Mouse (Mus musculus): ENCODE data around the gene Thap3. TPM values are rescaled to one million over a fixed set of nuclear protein-coding genes. Genes with fewer than 3 reads are reported as not detected.

Gene Thap3
- polyA plus RNA-seq, 1 experiment from 2014 or later: 31.2 TPM

GRCm38 (mm10) chr4:152027524-152027923, 38.7 kb upstream of the Thap3 start, which contains the start of gene Zbtb48:
Gene Zbtb48, minus strand, starts transcription at chr4:152027671.
- under 1% methylated on average over 35 of the region's 35 CpGs for WGBS
- peak within 1 kb of the TSS; percentile 73 for H3K4me3 ChIP-seq (ENCODE audit: low read depth, low read length)
- ATAC-seq (ENCODE audit: insufficient read depth): peak; percentile 98
- H3K9ac ChIP-seq: peak within 1 kb of the TSS; percentile 68
- no peaks in the 10 kb centered on the region for H3K9me3 ChIP-seq (ENCODE audit: low read depth, low read length)
- peaks cover 14% of the 10 kb centered on the region for H3K4me1 ChIP-seq (ENCODE audit: insufficient read depth)
- DNase-seq: peak; percentile 99
- peak within 1 kb of the TSS; percentile 98 for H3K4me2 ChIP-seq
- H3K27ac ChIP-seq (ENCODE audit: low read depth): peak within 1 kb of the TSS; percentile 54; the same call in 1 of the 2 replicates
- no peaks in the 10 kb centered on the region for H3K27me3 ChIP-seq (ENCODE audit: insufficient read depth, low read length)
- peaks cover 23% of the 10 kb centered on the region for H3K36me3 ChIP-seq (ENCODE audit: insufficient read depth)
- no peak for TF ChIP-seq CTCF (IDR thresholded peaks at IDR 0.05; ENCODE audit: low read depth)

DNA sequence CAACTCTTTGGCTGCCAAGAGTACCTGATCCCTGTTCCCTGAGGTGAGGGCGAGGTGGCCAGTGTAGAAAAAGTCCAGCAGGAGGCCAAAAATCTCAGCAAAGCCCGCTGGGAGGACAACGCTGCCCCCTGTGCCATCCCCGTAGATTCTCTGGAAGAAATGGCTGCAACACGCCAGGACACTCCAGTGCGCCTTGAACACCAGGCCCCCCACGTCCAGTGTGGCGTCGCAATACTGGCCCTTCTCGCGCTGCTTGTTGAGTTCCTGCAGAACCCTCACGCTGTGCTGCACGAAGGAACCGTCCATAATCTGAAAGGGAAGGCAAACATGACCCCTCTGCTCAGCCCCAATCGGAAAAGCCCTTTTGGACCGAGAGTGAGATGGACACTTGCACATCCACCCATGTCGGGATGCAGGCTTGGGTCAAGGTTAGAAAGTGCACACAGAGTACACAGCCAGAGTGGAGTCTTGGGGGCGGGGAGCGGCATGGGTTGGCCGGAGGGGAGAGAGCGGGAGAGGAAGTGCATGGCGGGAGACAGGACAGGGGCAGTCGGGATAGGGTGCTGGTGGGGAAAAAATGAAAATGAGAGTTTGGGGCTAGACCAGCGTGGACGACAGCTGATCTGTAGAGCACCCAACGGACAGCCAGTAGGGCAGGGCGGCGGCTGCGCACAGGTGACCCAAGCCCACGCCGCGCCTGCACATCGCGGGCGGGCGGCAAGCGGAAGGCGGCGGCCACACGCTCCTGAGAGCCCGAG, 38.1 kb upstream of the Thap3 start:
- H3K27me3 ChIP-seq (ENCODE audit: insufficient read depth, low read length): no peaks in the 10 kb centered on the region
- peak; percentile 34 for DNase-seq
- peak overlapping the region; percentile 73 for H3K4me3 ChIP-seq (ENCODE audit: low read depth, low read length)
- peaks cover 14% of the 10 kb centered on the region for H3K4me1 ChIP-seq (ENCODE audit: insufficient read depth)
- H3K36me3 ChIP-seq (ENCODE audit: insufficient read depth): peaks cover 29% of the 10 kb centered on the region
- H3K27ac ChIP-seq (ENCODE audit: low read depth): peak overlapping the region; percentile 54; the same call in 1 of the 2 replicates
- no peaks in the 10 kb centered on the region for H3K9me3 ChIP-seq (ENCODE audit: low read depth, low read length)
- peak overlapping the region; percentile 98 for H3K4me2 ChIP-seq
- H3K9ac ChIP-seq: peak overlapping the region; percentile 68
- TF ChIP-seq CTCF (IDR thresholded peaks at IDR 0.05; ENCODE audit: low read depth): peak; percentile 12; the same call in 1 of the 2 replicates
- 1% methylated on average over 39 of the region's 41 CpGs for WGBS
- ATAC-seq (ENCODE audit: insufficient read depth): peak; percentile 58

- Histone ChIP-seq H3K4me1 (ENCODE audit: insufficient read depth) (peaks cover 14% of the 10 kb centered on the region), H3K27ac (ENCODE audit: low read depth) (no peak overlapping the region), H3K4me2 (no peak overlapping the region), H3K9me3 (ENCODE audit: low read depth, low read length) (no peaks in the 10 kb centered on the region), H3K36me3 (ENCODE audit: insufficient read depth) (peaks cover 53% of the 10 kb centered on the region), H3K27me3 (ENCODE audit: insufficient read depth, low read length) (no peaks in the 10 kb centered on the region), H3K4me3 (ENCODE audit: low read depth, low read length) (no peak overlapping the region), H3K9ac (no peak overlapping the region; the same call in 1 of the 2 replicates)
- TF ChIP-seq CTCF (IDR thresholded peaks at IDR 0.05; ENCODE audit: low read depth): no peak
- no peak for ATAC-seq (ENCODE audit: insufficient read depth)
- no peak for DNase-seq
- WGBS: 84% methylated on average over 11 of the region's 11 CpGs
Observed at GRCm38 (mm10) chr4:152024525-152024924, 35.7 kb upstream of the Thap3 start.

- H3K4me1 ChIP-seq (ENCODE audit: insufficient read depth): peaks cover 10% of the 10 kb centered on the region; the same call in 1 of the 2 replicates
- no peak overlapping the region for H3K9ac ChIP-seq
- H3K4me2 ChIP-seq: no peak overlapping the region
- H3K27ac ChIP-seq (ENCODE audit: low read depth): no peak overlapping the region
- 79% methylated on average over 8 of the region's 8 CpGs for WGBS
- no peak for TF ChIP-seq CTCF (IDR thresholded peaks at IDR 0.05; ENCODE audit: low read depth)
- no peak for ATAC-seq (ENCODE audit: insufficient read depth)
- no peaks in the 10 kb centered on the region for H3K27me3 ChIP-seq (ENCODE audit: insufficient read depth, low read length)
- no peaks in the 10 kb centered on the region for H3K9me3 ChIP-seq (ENCODE audit: low read depth, low read length)
- DNase-seq: no peak
- peaks cover 73% of the 10 kb centered on the region for H3K36me3 ChIP-seq (ENCODE audit: insufficient read depth)
- H3K4me3 ChIP-seq (ENCODE audit: low read depth, low read length): no peak overlapping the region
Observed at GRCm38 (mm10) chr4:152022506-152022905, 33.7 kb upstream of the Thap3 start.

GRCm38 (mm10) chr4:152021568-152022097, 32.8 kb upstream of the Thap3 start:
- peaks cover 80% of the 10 kb centered on the region for H3K36me3 ChIP-seq (ENCODE audit: insufficient read depth)
- H3K4me3 ChIP-seq (ENCODE audit: low read depth, low read length): no peak overlapping the region
- H3K27ac ChIP-seq (ENCODE audit: low read depth): peak overlapping the region; percentile 33
- no peaks in the 10 kb centered on the region for H3K9me3 ChIP-seq (ENCODE audit: low read depth, low read length)
- WGBS: 71% methylated on average over 12 of the region's 12 CpGs
- no peak; the same call in 1 of the 2 replicates for TF ChIP-seq CTCF (IDR thresholded peaks at IDR 0.05; ENCODE audit: low read depth)
- no peak overlapping the region for H3K9ac ChIP-seq
- no peak for ATAC-seq (ENCODE audit: insufficient read depth)
- H3K27me3 ChIP-seq (ENCODE audit: insufficient read depth, low read length): no peaks in the 10 kb centered on the region
- no peak for DNase-seq
- no peak overlapping the region for H3K4me2 ChIP-seq
- peaks cover 10% of the 10 kb centered on the region; the same call in 1 of the 2 replicates for H3K4me1 ChIP-seq (ENCODE audit: insufficient read depth)

DNA sequence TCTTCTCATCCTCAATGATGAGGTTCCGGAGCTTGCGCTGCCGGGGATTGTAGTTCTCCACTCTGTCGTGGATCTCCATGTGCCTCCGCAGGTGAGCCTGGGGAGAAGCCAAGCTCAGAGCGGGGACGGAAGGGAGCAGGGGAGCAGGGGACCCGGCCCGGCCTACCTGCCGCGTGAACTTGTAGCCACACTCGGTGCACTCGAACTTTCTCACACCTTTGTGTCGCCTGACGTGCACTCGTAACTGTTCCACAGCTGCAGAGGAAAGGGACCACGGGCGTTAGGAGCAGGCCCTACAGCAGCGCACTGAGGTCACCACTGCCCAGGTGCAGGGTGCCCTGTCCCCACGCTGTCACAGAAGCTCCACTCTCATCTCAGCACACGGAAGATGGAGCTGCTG, 31.2 kb upstream of the Thap3 start:
- Histone ChIP-seq H3K4me2 (no peak overlapping the region), H3K27me3 (ENCODE audit: insufficient read depth, low read length) (no peaks in the 10 kb centered on the region), H3K9me3 (ENCODE audit: low read depth, low read length) (no peaks in the 10 kb centered on the region), H3K9ac (no peak overlapping the region), H3K36me3 (ENCODE audit: insufficient read depth) (peaks cover 95% of the 10 kb centered on the region), H3K27ac (ENCODE audit: low read depth) (no peak overlapping the region), H3K4me3 (ENCODE audit: low read depth, low read length) (no peak overlapping the region), H3K4me1 (ENCODE audit: insufficient read depth) (no peaks in the 10 kb centered on the region)
- TF ChIP-seq CTCF (IDR thresholded peaks at IDR 0.05; ENCODE audit: low read depth): no peak
- whole genome bisulfite sequencing: 90% methylated on average over 21 of the region's 21 CpGs
- DNase-seq: no peak
- ATAC-seq (ENCODE audit: insufficient read depth): no peak

- H3K4me3 ChIP-seq (ENCODE audit: low read depth, low read length): no peak overlapping the region
- H3K27me3 ChIP-seq (ENCODE audit: insufficient read depth, low read length): no peaks in the 10 kb centered on the region
- TF ChIP-seq CTCF (IDR thresholded peaks at IDR 0.05; ENCODE audit: low read depth): no peak
- H3K4me1 ChIP-seq (ENCODE audit: insufficient read depth): no peaks in the 10 kb centered on the region
- ATAC-seq (ENCODE audit: insufficient read depth): no peak
- no peak for DNase-seq
- 82% methylated on average over 6 of the region's 6 CpGs for WGBS
- no peak overlapping the region for H3K9ac ChIP-seq
- no peaks in the 10 kb centered on the region for H3K9me3 ChIP-seq (ENCODE audit: low read depth, low read length)
- H3K36me3 ChIP-seq (ENCODE audit: insufficient read depth): peaks cover 97% of the 10 kb centered on the region
- H3K27ac ChIP-seq (ENCODE audit: low read depth): no peak overlapping the region
- H3K4me2 ChIP-seq: no peak overlapping the region
Observed at GRCm38 (mm10) chr4:152019073-152019472, 30.3 kb upstream of the Thap3 start.
